ENCODE assay signal across 33 mouse cellular contexts in the genomic region with DNA sequence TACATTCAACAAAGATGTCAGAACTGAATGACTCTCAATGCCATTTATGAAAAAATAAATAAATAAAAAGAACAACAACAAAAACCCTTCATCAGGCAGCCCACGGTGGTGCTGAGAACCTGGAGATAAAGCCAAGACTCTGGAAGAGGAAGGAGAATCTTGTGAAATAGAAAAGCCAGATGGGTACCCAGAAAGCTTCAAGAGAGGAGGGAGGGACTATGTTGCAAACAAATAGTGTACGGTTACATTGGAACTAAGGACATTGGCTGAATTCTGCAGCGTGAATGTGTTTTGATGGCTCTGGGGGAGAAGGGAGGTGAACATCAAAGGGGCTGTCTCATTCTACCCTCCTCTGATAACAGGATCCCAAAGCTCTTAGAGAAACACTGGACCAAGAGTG.
"Had no signal": no experiment of that assay in that cellular context is flagged by ENCODE, and none has a peak within 500 bp of the region (broad histone marks: within the 10 kb centered on the region; RNA-seq: fewer than 3 reads in every experiment).

No protein-coding gene starts in this region.

- DNase-seq: left cerebral cortex, postnatal 4 days; liver; liver, embryonic 13.5 days; liver, postnatal 0 days; lung, adult 18-20 months; lung, adult 2 months; lung, embryonic 14.5 days; lung, postnatal 10 days; lung, postnatal 14 days; lung, postnatal 36 days; lung, postnatal 4 days; midbrain, embryonic 14.5 days had no signal

- H3K27ac ChIP-seq: left cerebral cortex, adult 2 months; limb, embryonic 10.5 days; limb, embryonic 12.5 days; limb, embryonic 13.5 days; limb, embryonic 15.5 days; liver, embryonic 12.5 days; liver, embryonic 13.5 days; liver, embryonic 14.5 days; liver, embryonic 15.5 days; lung, embryonic 15.5 days; macrophage; midbrain, embryonic 10.5 days; midbrain, embryonic 12.5 days; midbrain, embryonic 13.5 days; midbrain, embryonic 15.5 days; neural tube, embryonic 12.5 days had no signal

- H3K4me1 ChIP-seq: liver, embryonic 12.5 days; midbrain, embryonic 10.5 days; midbrain, embryonic 12.5 days; midbrain, embryonic 13.5 days; midbrain, embryonic 15.5 days; neural tube, embryonic 12.5 days had no signal

- H3K4me3 ChIP-seq: left cerebral cortex, adult 2 months; limb, embryonic 10.5 days; limb, embryonic 12.5 days; limb, embryonic 13.5 days; limb, embryonic 15.5 days; liver, embryonic 12.5 days; liver, embryonic 13.5 days; liver, embryonic 15.5 days; lung, embryonic 15.5 days; megakaryocyte, embryonic 14.5 days; midbrain, embryonic 10.5 days; midbrain, embryonic 12.5 days; midbrain, embryonic 13.5 days; midbrain, embryonic 15.5 days; myocyte; neural tube, embryonic 12.5 days had no signal

- H3K4me2 ChIP-seq: limb, embryonic 12.5 days; limb, embryonic 13.5 days; limb, embryonic 15.5 days; liver, embryonic 11.5 days; liver, embryonic 12.5 days; liver, embryonic 13.5 days; liver, embryonic 15.5 days; lung, embryonic 14.5 days; lung, embryonic 15.5 days; midbrain, embryonic 11.5 days; midbrain, embryonic 12.5 days; midbrain, embryonic 13.5 days; midbrain, embryonic 15.5 days; neural tube, embryonic 12.5 days had no signal

- H3K27me3 ChIP-seq: limb, embryonic 13.5 days; limb, embryonic 15.5 days; liver, embryonic 12.5 days; liver, embryonic 13.5 days; liver, embryonic 15.5 days; lung, embryonic 15.5 days; midbrain, embryonic 15.5 days; neural tube, embryonic 12.5 days had no signal

- H3K9me3 ChIP-seq: limb, embryonic 10.5 days; limb, embryonic 12.5 days; limb, embryonic 13.5 days; limb, embryonic 15.5 days; liver, embryonic 12.5 days; liver, embryonic 13.5 days; liver, embryonic 15.5 days; lung, embryonic 15.5 days; megakaryocyte, embryonic 14.5 days; midbrain, embryonic 10.5 days; midbrain, embryonic 12.5 days; midbrain, embryonic 13.5 days; midbrain, embryonic 15.5 days; neural tube, embryonic 12.5 days had no signal

- H3K36me3 ChIP-seq: limb, embryonic 10.5 days; limb, embryonic 12.5 days; limb, embryonic 13.5 days; limb, embryonic 15.5 days; liver, embryonic 12.5 days; liver, embryonic 13.5 days; liver, embryonic 15.5 days; lung, embryonic 15.5 days; midbrain, embryonic 10.5 days; midbrain, embryonic 12.5 days; midbrain, embryonic 13.5 days; midbrain, embryonic 15.5 days; neural tube, embryonic 12.5 days had no signal

- ATAC-seq: liver, embryonic 12.5 days; liver, postnatal 0 days; lung, postnatal 0 days; midbrain, embryonic 13.5 days; midbrain, embryonic 15.5 days; midbrain, embryonic 16.5 days had no signal

- H3K9ac ChIP-seq: limb, embryonic 12.5 days; limb, embryonic 13.5 days; limb, embryonic 15.5 days; liver, embryonic 12.5 days; liver, embryonic 13.5 days; liver, embryonic 14.5 days; liver, embryonic 15.5 days; liver, postnatal 0 days; lung, embryonic 14.5 days; lung, embryonic 15.5 days; midbrain, embryonic 12.5 days; midbrain, embryonic 13.5 days; midbrain, embryonic 15.5 days; neural tube, embryonic 12.5 days had no signal
